9 mouse cellular contexts compared by ENCODE assay signal in the genomic region with DNA sequence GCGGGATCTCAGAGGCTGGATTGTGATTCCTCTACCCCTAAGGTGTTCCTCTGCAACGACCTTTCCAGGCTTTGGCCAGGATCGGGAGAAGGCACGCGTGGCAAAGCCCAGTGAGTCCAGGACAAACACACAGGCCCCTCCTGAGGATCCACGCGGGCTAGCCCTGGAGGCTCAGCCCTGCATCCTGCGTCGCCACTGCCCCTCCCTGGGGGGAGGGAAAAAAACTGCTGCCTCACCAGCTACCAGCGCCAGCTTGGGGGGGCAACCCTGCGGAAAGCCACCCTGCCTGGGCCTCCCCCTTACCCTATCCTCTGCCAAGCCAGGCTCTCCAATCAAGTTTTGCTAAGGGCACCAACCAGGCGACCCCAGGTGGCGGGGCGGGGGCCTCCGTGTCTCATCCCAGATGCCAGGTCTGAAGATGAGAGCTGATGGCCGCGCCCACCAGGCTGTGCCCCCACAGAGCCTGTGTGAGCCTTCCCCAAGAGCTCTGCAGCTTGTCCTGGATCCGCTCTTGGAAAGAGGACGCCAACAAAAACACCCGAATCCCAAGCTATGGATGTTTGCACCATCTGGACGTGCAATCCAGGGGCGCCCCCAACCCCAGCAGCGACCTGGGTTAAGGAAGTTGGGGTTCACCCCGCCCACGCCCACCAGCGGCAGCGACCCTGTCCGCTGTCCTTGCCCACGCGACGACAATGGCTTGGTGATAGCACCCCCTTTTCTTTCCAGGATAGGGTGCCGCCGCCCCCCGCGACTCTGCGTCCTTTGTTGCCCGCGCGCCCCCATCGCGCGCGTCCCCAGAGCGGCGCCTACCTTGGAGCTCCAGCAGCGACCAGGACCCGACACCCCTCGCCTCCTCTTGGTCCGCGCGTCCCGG. TPM values are rescaled to one million over a fixed set of nuclear protein-coding genes. Genes with fewer than 3 reads are reported as not detected.
DNase-seq lines count a peak whose midpoint lies in the region; ATAC-seq lines count a peak whose summit lies in the region.
"Had no signal": no experiment of that assay in that cellular context is flagged by ENCODE, and none has a peak within 500 bp of the region (broad histone marks: within the 10 kb centered on the region; RNA-seq: fewer than 3 reads in every experiment).

No protein-coding gene starts in this region.

- WGBS in hindbrain, embryonic 13.5 days = 2% methylated on average over 50 of the region's 52 CpGs

- H3K36me3 ChIP-seq in hindbrain, embryonic 13.5 days = no peaks in the 10 kb centered on the region
- peaks cover 2% of the 10 kb centered on the region for H3K36me3 ChIP-seq in megakaryocyte, embryonic 14.5 days (replicated peaks; ENCODE audit: low read length)

- H3K4me1 ChIP-seq in hindbrain, embryonic 13.5 days (replicated peaks) = peaks cover 68% of the 10 kb centered on the region
- H3K4me1 ChIP-seq in megakaryocyte, embryonic 14.5 days = peaks cover 85% of the 10 kb centered on the region

- H3K4me2 ChIP-seq in hindbrain, embryonic 13.5 days = peak overlapping the region; percentile 98

- no peaks in the 10 kb centered on the region for H3K9me3 ChIP-seq in hindbrain, embryonic 13.5 days
- H3K9me3 ChIP-seq in megakaryocyte, embryonic 14.5 days = no peaks in the 10 kb centered on the region

- H3K27ac ChIP-seq in hindbrain, embryonic 13.5 days = peak overlapping the region; percentile 99

- peak overlapping the region; percentile 91 for H3K4me3 ChIP-seq in hindbrain, embryonic 13.5 days
- H3K4me3 ChIP-seq in megakaryocyte, embryonic 14.5 days (replicated peaks) = peak overlapping the region; percentile 98

- peak overlapping the region; percentile 99 for H3K9ac ChIP-seq in hindbrain, embryonic 13.5 days

- peak; percentile 12 to 34 for DNase-seq in spleen, adult 18-20 months
- DNase-seq in spleen, postnatal 36 days (ENCODE audit: low spot score in 2 of 2) = no peak
- DNase-seq in cerebellum, adult 18-20 months = peak; percentile 55 to 60
- peak; percentile 63 to 73 for DNase-seq in frontal cortex, postnatal 10 days (ENCODE audit: low spot score in 2 of 2)
- DNase-seq in layer of hippocampus, postnatal 36 days = peak; percentile 54 to 65
- peak; percentile 16 to 33 for DNase-seq in spleen, postnatal 10 days (ENCODE audit: low spot score in 2 of 2)

- ATAC-seq in hindbrain, embryonic 13.5 days (ENCODE audit: low FRiP score) = peak; percentile 47

- H3K27me3 ChIP-seq in hindbrain, embryonic 13.5 days = no peaks in the 10 kb centered on the region
- no peaks in the 10 kb centered on the region for H3K27me3 ChIP-seq in megakaryocyte, embryonic 14.5 days (replicated peaks)

RNA-seq across cellular contexts. Expression of a gene that starts 0.8 kb away (rescaled TPM):
- polyA plus RNA-seq in hindbrain, embryonic 13.5 days (2015; fragmentation: Nextera tagmentation; extraction: Ambion mirVana) = 14.4 and 15.1 TPM in 2 replicates
- 100 to 1,000 TPM in 1 of 2 experiments, 10 to 100 TPM in 1; 96.7 to 105 TPM for total RNA-seq in layer of hippocampus, postnatal 36 days (2021)
- polyA plus RNA-seq in megakaryocyte, embryonic 14.5 days (2012; ENCODE audit: insufficient read depth, low replicate concordance) = 32.0 and 86.2 TPM in 2 replicates

RNA-seq across cellular contexts. Expression of a gene that starts 8.5 kb away (rescaled TPM):
- polyA plus RNA-seq in hindbrain, embryonic 13.5 days (2015; fragmentation: Nextera tagmentation; extraction: Ambion mirVana) = 0.42 and 0.43 TPM in 2 replicates
- 1 to 10 TPM; 5.1 to 5.2 TPM for total RNA-seq in layer of hippocampus, postnatal 36 days (2021)
- polyA plus RNA-seq in megakaryocyte, embryonic 14.5 days (2012; ENCODE audit: insufficient read depth, low replicate concordance) = not detected in 2 replicates
- total RNA-seq: adrenal gland, adult 18-20 months had no signal

RNA-seq across cellular contexts. Expression of a gene that starts 29.7 kb away (rescaled TPM):
- polyA plus RNA-seq in hindbrain, embryonic 13.5 days (2015; fragmentation: Nextera tagmentation; extraction: Ambion mirVana) = 192 and 194 TPM in 2 replicates
- total RNA-seq in layer of hippocampus, postnatal 36 days (2021) = 10 to 100 TPM; 50.0 to 50.5 TPM
- polyA plus RNA-seq in megakaryocyte, embryonic 14.5 days (2012; ENCODE audit: insufficient read depth, low replicate concordance) = 9.1 and 35.0 TPM in 2 replicates

Comparison
In these comparisons a context has a peak if more than half of its experiments do, and no peak if none do; other contexts are left out.
1. DNase-seq: peak in spleen, adult 18-20 months (2 of 2), cerebellum, adult 18-20 months (2 of 2), frontal cortex, postnatal 10 days (2 of 2), layer of hippocampus, postnatal 36 days (2 of 2) and spleen, postnatal 10 days (2 of 2); none in spleen, postnatal 36 days (0 of 2).